Mouse (Mus musculus): Measurements from ENCODE around the gene Stip1. TPM values are rescaled to one million over a fixed set of nuclear protein-coding genes. Genes with fewer than 3 reads are reported as not detected.

Gene Stip1
- polyA plus RNA-seq, 1 experiment from 2014 or later, result 470 TPM

DNA sequence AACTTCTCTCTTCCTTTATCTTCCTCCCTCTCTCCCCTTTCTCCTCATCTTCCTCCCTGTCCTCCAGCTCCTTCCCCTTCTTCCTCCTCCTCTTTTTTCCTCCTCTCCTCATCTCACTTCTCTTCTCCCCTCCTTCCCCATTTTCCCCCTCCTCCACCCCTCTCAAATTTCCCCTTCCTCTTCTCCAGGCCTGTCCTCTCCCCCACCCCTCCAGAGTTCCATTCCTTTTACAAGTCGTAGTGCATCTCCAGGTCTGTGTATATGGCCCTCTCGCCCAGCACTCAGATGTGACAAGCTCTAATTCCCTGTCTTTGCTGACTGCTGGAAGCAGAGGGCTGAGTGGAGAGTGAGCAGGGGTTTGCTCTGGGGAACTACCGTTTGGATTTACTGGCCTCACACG lies 31.0 kb upstream of the Stip1 start:
- peaks cover 90% of the 10 kb centered on the region for H3K4me1 ChIP-seq

DNA sequence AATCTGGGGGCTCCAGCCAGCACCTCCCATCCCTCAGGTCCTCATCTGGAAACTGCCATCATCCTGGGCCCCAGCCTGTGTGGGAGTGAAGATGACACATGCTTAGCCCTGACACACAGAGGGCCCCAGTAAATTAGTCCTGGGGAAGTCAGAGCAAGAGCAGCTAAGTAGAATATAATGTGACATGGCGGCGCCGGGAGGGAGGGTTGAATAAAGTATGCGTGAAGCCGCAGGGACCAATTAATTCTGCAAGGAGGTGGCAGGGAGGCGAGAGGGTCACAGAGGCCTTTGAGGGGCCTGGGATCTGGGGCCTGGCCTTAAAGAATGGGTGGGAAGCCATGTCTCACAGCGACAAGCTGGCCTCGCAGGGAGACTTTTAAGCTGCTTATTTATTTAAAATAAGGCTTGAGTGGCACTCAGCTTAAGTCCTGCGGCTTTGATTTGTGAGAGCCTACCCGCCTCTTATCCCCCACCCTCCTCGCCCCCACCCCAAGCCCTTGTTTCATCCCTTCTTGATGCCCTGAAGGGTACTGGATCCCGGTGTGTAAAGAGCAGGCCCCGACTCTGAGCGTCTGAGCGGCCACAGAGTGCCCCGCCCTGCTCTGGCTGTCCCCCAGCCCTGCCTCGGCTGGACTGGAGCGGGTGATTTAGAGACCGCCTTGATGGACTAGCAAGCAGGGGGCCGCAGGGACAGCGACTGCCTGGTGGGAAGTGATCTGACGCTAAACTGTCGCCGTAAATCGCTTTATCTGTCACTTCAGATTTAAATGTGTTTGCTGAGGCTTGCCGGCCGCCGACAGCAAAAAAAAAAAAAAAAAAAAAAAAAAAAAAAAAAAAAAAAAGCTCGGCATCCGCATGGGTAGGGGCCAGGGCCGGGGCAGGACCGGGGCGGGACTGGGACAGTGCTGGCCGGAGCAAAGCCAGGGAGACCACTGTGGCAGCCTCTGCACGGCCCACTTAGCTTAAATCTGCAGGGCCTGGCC lies 30.3 kb upstream of the Stip1 start:
- 2% methylated on average over 33 of the region's 35 CpGs for WGBS
- peak overlapping the region; percentile 85 for H3K27ac ChIP-seq (replicated peaks)
- H3K36me3 ChIP-seq, result no peaks in the 10 kb centered on the region
- H3K27me3 ChIP-seq (ENCODE audit: low read depth, poor library complexity, severe bottlenecking), result peaks cover 87% of the 10 kb centered on the region
- H3K4me3 ChIP-seq, result peak overlapping the region; percentile 31
- H3K4me1 ChIP-seq, result peaks cover 97% of the 10 kb centered on the region
- H3K9me3 ChIP-seq (replicated peaks), result no peaks in the 10 kb centered on the region
- DNase-seq (ENCODE audit: low spot score), result peak; percentile 89

More for the DNA sequence above, 31.0 kb upstream of the Stip1 start:
- no peaks in the 10 kb centered on the region for H3K9me3 ChIP-seq (replicated peaks)
- H3K27me3 ChIP-seq (ENCODE audit: low read depth, poor library complexity, severe bottlenecking), result peaks cover 87% of the 10 kb centered on the region
- WGBS, result 12% methylated on average over 4 of the region's 4 CpGs
- H3K4me3 ChIP-seq, result peak overlapping the region; percentile 31
- no peaks in the 10 kb centered on the region for H3K36me3 ChIP-seq
- DNase-seq (ENCODE audit: low spot score), result no peak
- H3K27ac ChIP-seq (replicated peaks), result peak overlapping the region; percentile 85

DNA sequence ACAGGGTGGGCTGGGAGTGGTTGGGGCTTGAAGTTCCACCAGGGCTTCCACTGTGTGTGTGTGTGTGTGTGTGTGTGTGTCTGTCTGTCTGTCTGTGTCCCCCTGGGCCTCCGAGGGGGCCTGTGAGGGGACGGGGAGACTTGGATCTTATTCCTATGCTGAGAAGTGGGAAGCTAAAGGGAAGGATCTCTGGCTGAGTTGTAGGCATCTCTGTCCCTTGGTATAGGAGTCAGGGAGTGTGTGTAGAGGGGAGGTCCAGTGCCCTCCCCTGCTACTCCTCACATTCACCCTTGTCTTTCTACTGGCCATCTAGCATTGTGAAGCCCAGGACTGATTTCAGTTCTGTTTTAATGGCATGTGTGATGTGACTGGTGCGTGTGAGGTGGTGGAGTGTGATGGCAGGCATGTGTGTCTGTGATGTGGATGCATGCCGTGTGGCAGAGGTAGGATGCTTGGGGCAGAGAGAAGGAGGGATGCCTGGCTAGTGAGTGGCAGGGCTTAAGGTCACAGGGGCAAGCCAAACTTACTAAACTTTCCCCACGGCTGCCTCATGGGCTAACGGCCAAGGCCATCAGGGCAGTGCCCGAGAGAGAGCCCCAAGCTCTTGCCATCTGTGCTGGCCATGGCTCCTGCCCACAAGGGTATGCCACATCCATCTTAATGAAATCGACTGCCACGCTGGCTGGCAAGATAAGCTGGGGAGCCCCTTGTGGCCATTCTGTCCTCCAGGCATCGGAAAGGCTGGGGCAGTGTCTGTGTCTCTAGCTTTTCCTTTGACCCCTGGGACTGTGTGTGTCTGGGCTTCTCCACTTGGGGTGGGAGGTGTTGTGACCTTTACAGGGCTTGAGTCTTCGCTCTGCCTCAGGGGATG lies 29.1 kb upstream of the Stip1 start:
- no peak for DNase-seq (ENCODE audit: low spot score)
- no peaks in the 10 kb centered on the region for H3K36me3 ChIP-seq
- H3K27ac ChIP-seq (replicated peaks), result peak overlapping the region; percentile 85
- 45% methylated on average over 11 of the region's 11 CpGs for WGBS
- peaks cover 79% of the 10 kb centered on the region for H3K27me3 ChIP-seq (ENCODE audit: low read depth, poor library complexity, severe bottlenecking)
- H3K9me3 ChIP-seq (replicated peaks), result no peaks in the 10 kb centered on the region
- H3K4me1 ChIP-seq, result peaks cover 93% of the 10 kb centered on the region
- peak overlapping the region; percentile 31 for H3K4me3 ChIP-seq

DNA sequence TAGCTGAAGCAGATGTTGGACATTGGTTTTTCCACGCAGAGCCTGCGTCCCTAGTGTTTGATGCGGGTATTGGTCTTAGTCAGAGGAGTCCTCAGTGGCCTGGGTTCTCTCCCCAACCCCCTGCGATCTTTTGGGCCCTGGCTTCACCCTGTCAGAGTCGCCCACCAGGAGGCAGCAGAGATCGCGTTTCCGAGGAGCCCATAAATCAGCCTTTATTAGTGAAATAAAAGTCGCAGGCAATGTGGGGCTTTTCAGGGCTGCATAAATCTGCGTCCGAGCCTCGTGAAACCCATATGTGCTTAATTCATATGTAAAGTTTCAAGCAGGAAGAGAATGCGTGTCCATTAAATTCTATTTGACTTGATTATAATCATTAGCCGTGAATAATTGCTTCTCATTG lies 28.4 kb upstream of the Stip1 start:
- peaks cover 76% of the 10 kb centered on the region for H3K27me3 ChIP-seq (ENCODE audit: low read depth, poor library complexity, severe bottlenecking)
- no peaks in the 10 kb centered on the region for H3K36me3 ChIP-seq
- H3K4me3 ChIP-seq, result peak overlapping the region; percentile 15; the same call in 1 of the 2 replicates
- no peaks in the 10 kb centered on the region for H3K9me3 ChIP-seq (replicated peaks)
- WGBS, result 7% methylated on average over 14 of the region's 14 CpGs
- DNase-seq (ENCODE audit: low spot score), result peak; percentile 86
- H3K27ac ChIP-seq (replicated peaks), result peak overlapping the region; percentile 85
- H3K4me1 ChIP-seq, result peaks cover 85% of the 10 kb centered on the region

DNA sequence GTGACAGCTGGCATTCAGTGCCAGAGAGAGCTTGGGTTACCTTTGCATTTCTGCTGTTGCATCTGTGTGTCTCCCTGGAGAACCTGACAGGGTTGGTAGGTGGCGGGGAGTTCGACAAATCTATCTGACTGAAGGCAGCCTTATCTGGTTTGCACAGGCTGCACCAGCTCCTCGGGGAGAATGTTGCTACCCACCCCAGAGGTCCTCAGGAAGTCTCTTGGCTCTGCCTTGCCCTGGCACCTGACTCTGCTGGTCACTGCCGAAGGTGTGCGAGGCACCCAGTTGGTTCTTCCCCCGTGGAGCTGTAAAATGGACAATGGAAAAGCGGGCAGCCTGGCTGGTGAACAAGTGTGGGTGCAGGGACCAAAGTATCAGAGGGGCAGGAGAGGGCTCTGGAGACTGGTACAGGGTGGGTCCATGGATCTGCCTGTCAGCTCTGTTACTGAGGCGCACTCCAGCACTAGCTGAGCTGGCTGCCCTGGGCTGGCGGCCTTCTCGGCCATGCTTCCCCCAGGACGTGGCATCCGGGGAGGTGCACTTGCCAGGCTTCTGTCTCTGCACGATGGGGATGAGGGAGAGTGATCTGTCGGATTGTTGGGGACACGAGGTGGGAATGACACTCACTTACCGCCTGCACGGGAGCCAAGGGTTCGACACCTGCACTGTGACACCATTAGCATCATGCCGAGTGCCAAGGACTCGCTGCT lies 27.7 kb upstream of the Stip1 start:
- H3K36me3 ChIP-seq, result no peaks in the 10 kb centered on the region
- H3K27me3 ChIP-seq (ENCODE audit: low read depth, poor library complexity, severe bottlenecking), result peaks cover 75% of the 10 kb centered on the region
- peak overlapping the region; percentile 85 for H3K27ac ChIP-seq (replicated peaks)
- no peak for DNase-seq (ENCODE audit: low spot score)
- H3K9me3 ChIP-seq (replicated peaks), result no peaks in the 10 kb centered on the region
- 60% methylated on average over 20 of the region's 20 CpGs for WGBS
- H3K4me3 ChIP-seq, result no peak overlapping the region
- H3K4me1 ChIP-seq, result peaks cover 79% of the 10 kb centered on the region

DNA sequence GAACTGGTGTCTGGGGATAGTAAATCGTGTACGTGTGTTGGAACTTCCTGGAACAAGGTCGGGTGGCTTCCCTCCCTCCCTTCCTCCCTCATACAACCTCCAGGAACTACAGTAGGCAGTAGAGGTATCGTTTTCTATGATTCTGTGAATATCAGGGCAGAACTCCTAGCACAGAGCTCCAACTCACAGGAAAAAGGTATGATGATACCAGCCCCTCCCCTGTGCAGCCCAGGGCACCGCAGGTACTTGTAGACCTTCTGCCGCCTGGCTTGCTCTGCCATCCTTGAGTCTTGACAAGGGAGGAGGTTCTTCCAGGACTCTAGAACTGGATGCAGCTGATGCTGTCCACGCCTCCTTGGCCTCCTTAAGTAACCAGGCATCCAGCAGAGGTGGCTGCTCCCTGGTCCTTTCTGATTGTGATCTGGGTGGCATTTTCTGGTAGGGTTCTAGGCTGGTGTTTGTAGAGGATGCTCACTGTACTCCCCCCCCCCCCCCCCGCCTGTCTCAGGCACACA lies 27.1 kb upstream of the Stip1 start:
- Histone ChIP-seq H3K9me3 (replicated peaks) (no peaks in the 10 kb centered on the region), H3K27ac (replicated peaks) (peak overlapping the region; percentile 85), H3K4me3 (peak overlapping the region; percentile 23; the same call in 1 of the 2 replicates), H3K4me1 (peaks cover 73% of the 10 kb centered on the region), H3K36me3 (no peaks in the 10 kb centered on the region), H3K27me3 (ENCODE audit: low read depth, poor library complexity, severe bottlenecking) (peaks cover 68% of the 10 kb centered on the region)
- DNase-seq (ENCODE audit: low spot score), result no peak
- WGBS, result 48% methylated on average over 8 of the region's 8 CpGs

DNA sequence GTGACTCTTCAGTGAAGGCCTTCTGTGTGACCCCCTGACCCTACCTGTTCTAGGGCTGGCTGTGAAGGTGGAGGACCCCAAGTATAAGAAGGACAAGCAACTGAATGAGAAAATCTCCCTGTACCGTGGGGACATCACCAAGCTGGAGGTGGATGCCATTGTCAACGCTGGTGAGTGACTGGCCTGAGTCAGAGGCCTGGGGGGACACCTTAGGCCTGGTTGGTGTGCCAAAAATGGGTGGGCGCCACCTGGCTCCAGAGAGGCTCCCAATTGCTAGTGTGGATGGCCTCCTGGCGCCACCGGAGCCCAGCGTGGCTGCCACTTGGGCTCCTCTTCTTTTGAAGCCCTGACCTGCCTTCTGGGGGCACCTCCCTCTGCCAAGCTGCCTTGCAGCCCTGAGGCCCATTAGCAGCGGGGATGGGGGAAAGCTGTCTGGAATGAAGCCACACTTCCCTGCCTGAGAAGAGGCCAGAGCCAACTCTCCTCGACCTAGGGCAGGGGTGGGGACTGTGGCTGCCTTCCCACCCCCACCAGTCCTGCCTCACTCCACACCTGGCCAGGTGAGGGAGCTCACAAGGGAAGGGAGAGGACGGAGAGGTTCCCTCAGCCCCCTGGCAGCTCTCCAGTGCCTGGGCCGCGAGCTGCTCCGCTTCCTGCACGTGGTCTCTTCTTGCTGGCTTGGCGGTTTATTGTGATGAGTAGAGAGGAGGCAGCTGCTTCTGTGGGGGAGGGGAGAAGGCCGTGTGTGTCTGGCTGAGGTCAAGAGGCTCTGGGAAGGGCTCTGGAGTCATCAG lies 26.5 kb upstream of the Stip1 start:
- peaks cover 66% of the 10 kb centered on the region for H3K4me1 ChIP-seq

DNA sequence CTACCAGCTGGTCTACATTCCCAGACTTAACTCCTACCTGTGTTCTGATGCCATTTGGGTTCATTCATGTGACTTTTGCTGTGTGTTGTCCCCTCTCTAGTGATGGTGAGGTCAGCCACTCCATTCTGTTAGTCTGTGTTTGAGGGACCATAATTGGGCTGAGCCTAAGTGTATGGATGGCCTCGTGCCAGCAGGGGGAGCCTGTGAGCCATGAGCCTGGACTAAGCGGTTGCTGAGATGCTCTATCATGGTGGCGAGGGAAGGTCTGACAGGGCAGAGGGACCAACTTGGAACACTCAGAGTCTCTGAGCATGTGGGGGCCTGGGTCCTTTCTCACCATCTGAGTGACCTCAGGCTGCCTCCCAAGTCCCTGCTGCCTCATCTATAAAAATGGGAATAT lies 24.8 kb upstream of the Stip1 start:
- WGBS, result 3% methylated on average over 3 of the region's 3 CpGs
- H3K4me1 ChIP-seq, result peaks cover 53% of the 10 kb centered on the region
- peaks cover 79% of the 10 kb centered on the region for H3K27me3 ChIP-seq (ENCODE audit: low read depth, poor library complexity, severe bottlenecking)
- H3K36me3 ChIP-seq, result no peaks in the 10 kb centered on the region
- no peaks in the 10 kb centered on the region for H3K9me3 ChIP-seq (replicated peaks)
- peak; percentile 89 for DNase-seq (ENCODE audit: low spot score)
- H3K4me3 ChIP-seq, result no peak overlapping the region
- no peak overlapping the region; the same call in 1 of the 2 replicates for H3K27ac ChIP-seq (replicated peaks)

More for the DNA sequence above, 26.5 kb upstream of the Stip1 start:
- Histone ChIP-seq H3K36me3 (no peaks in the 10 kb centered on the region), H3K4me3 (peak overlapping the region; percentile 23; the same call in 1 of the 2 replicates), H3K27me3 (ENCODE audit: low read depth, poor library complexity, severe bottlenecking) (peaks cover 67% of the 10 kb centered on the region), H3K27ac (replicated peaks) (peak overlapping the region; percentile 85), H3K9me3 (replicated peaks) (no peaks in the 10 kb centered on the region)
- peak; percentile 71 for DNase-seq (ENCODE audit: low spot score)
- 42% methylated on average over 15 of the region's 15 CpGs for WGBS

DNA sequence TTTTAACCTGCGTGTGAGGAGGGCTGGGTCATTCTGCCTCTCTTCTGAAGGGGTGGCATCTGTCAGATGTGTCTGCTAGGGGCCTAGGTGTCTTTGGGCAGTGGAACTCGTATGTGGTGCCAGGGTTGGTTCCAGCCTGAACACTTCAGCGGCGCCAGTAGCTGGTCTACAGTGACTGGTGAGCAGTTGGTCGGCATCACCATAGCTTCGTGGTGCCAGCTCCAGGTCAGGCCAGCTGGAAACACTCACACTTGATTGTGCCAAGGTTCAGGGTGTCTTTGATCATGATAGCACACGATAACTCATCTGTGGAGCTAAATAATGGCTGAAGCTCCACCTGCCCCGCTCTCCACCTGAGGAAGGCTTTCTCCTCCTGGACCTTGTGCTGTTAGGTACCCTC lies 23.1 kb upstream of the Stip1 start:
- Histone ChIP-seq H3K27ac (replicated peaks) (no peak overlapping the region), H3K36me3 (no peaks in the 10 kb centered on the region), H3K4me1 (peaks cover 46% of the 10 kb centered on the region), H3K27me3 (ENCODE audit: low read depth, poor library complexity, severe bottlenecking) (peaks cover 77% of the 10 kb centered on the region), H3K9me3 (replicated peaks) (no peaks in the 10 kb centered on the region), H3K4me3 (no peak overlapping the region)
- DNase-seq (ENCODE audit: low spot score), result no peak
- WGBS, result 96% methylated on average over 8 of the region's 8 CpGs

DNA sequence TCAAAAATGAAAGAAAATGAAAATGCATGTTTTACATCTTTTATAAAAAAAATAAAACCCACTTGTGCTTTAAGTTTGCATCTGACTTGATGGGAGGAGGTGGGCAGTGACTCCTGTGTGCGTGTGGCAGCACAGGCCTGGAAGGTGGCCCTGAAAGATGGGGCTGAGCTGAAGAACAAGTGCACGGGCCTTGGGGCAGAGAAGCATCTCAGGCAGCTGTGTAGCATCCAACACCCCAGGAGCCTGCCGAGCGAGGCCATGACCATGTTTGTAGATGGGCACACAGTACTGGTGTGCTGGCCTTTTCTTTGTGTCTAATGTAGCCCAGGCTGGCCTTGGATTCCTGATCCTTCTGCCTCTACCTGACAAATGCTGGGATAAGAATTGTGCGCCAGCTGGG lies 22.3 kb upstream of the Stip1 start:
- WGBS, result 92% methylated on average over 5 of the region's 5 CpGs
- Histone ChIP-seq H3K4me3 (no peak overlapping the region), H3K27me3 (ENCODE audit: low read depth, poor library complexity, severe bottlenecking) (peaks cover 72% of the 10 kb centered on the region), H3K4me1 (peaks cover 46% of the 10 kb centered on the region), H3K27ac (replicated peaks) (no peak overlapping the region), H3K9me3 (replicated peaks) (no peaks in the 10 kb centered on the region), H3K36me3 (no peaks in the 10 kb centered on the region)
- no peak for DNase-seq (ENCODE audit: low spot score)

DNA sequence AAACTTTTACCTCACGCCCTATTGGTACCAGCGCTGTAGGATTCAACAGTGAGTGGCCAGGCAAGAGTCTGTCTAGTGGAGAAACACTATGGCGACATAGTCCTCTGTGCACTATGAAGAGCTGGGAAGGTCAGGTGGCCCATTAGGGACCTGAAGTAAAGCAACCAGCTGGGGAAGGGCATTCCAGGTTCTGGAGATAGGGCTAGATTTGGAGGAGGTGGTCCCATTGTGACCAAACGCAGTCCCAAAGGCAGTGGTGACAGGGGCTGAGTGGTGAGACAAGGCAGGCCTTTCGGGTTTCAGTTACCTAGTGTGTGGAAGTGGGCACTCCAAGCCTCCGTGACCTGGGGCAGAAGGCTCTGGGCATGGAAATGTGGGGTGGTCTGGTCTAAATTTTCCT lies 18.8 kb upstream of the Stip1 start:
- H3K9me3 ChIP-seq (replicated peaks), result no peaks in the 10 kb centered on the region
- H3K4me3 ChIP-seq, result peak overlapping the region; percentile 78
- peaks cover 33% of the 10 kb centered on the region for H3K4me1 ChIP-seq
- H3K36me3 ChIP-seq, result no peaks in the 10 kb centered on the region
- peaks cover 73% of the 10 kb centered on the region for H3K27me3 ChIP-seq (ENCODE audit: low read depth, poor library complexity, severe bottlenecking)
- H3K27ac ChIP-seq (replicated peaks), result peak overlapping the region; percentile 63; the same call in 1 of the 2 replicates
- DNase-seq (ENCODE audit: low spot score), result no peak
- 51% methylated on average over 6 of the region's 6 CpGs for WGBS

All from midbrain, embryonic 10.5 days (tissue).